Mouse (Mus musculus) stomach, postnatal 0 days (tissue): ENCODE measurements at regions not wholly inside any gene's neighbourhood (a gene's known extent, or its start where the extent isn't known, plus 50 kb on each side); places are given as distances from the start of the nearest gene placed in this dataset.

Source experiments
- CTCF ChIP-seq: IDR thresholded peaks from 2 replicates; pipeline ENCODE4 v1.5.1; 2016; ENCODE audit warnings: antibody characterized with exemption, low read depth, mild to moderate bottlenecking, moderate library complexity
- EP300 ChIP-seq: optimal IDR thresholded peaks from 2 replicates; pipeline ENCODE3; 2016; ENCODE audit warnings: antibody characterized with exemption

DNA sequence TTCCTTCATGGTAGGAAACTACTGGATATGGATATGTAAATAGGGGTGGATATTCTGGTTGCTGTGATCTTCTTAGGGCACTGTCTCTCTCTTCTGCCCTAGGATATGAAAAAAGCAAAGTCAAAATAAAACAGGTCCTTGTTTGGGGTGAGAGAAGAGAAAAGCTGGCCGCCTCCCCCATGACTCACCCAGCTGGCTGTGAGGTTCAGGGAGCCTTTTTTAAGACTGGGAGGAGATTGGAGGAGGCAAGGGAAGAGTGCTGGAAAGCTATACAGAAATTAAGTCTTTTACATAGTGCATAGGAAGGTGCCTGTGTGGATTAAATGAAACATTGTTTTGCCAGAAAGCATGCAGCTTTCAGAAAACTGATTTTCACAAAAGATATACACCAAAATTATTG is 227.7 kb downstream of the Kcna4 start:
- TF ChIP-seq EP300 (no peak), CTCF (no peak)
